Mouse (Mus musculus) MEL (cell line): ENCODE data around the gene Gm36176.

Source experiments
- BHLHE40 ChIP-seq: IDR thresholded peaks from 2 replicates; pipeline ENCODE4 v1.6.1; 2012; ENCODE audit warnings: low read depth, mild to moderate bottlenecking, inconsistent platforms, low read length, improper control_type of control experiment, borderline replicate concordance
- CHD2 ChIP-seq: IDR thresholded peaks from 2 replicates; pipeline ENCODE4 v1.6.1; 2011; ENCODE audit warnings: low read length, improper control_type of control experiment
- CTCF ChIP-seq, 3 experiments: IDR thresholded peaks in 2 of 3; conservative IDR thresholded peaks in 1 of 3; 2 replicates each; pipeline ENCODE4 v1.5.1; 2011 to 2012; ENCODE audit warnings: low read length in 3 of 3, low read depth in 2 of 3, mild to moderate bottlenecking in 2 of 3, improper control_type of control experiment in 1 of 3, inconsistent platforms in 1 of 3, mixed read lengths in 1 of 3, moderate library complexity in 1 of 3; ENCODE audit not compliant: control insufficient read depth in 1 of 3, insufficient read depth in 1 of 3, poor library complexity in 1 of 3, severe bottlenecking in 1 of 3
- JUND ChIP-seq: IDR thresholded peaks from 2 replicates; pipeline ENCODE4 v1.6.1; 2011; ENCODE audit warnings: low read depth, mild to moderate bottlenecking, improper control_type of control experiment, low read length
- MAFK ChIP-seq: IDR thresholded peaks from 2 replicates; pipeline ENCODE4 v1.6.1; 2011; ENCODE audit warnings: low read depth, mild to moderate bottlenecking, low read length, improper control_type of control experiment, borderline replicate concordance
- MAZ ChIP-seq: IDR thresholded peaks from 2 replicates; pipeline ENCODE4 v1.6.1; 2012; ENCODE audit warnings: low read depth, mild to moderate bottlenecking, inconsistent platforms, low read length, improper control_type of control experiment
- MYC ChIP-seq: IDR thresholded peaks from 2 replicates; pipeline ENCODE4 v1.6.1; 2011; ENCODE audit warnings: low read depth, mild to moderate bottlenecking, low read length, improper control_type of control experiment, moderate library complexity
- NELFE ChIP-seq: IDR thresholded peaks from 2 replicates; pipeline ENCODE4 v1.6.1; 2011; ENCODE audit warnings: low read depth, low read length, improper control_type of control experiment
- NRF1 ChIP-seq: IDR thresholded peaks from 2 replicates; pipeline ENCODE4 v1.6.1; 2014; ENCODE audit warnings: low read depth, mild to moderate bottlenecking, inconsistent platforms, low read length, improper control_type of control experiment, moderate library complexity; ENCODE audit not compliant: poor library complexity, insufficient read depth, severe bottlenecking
- POLR2A ChIP-seq, 2 experiments: IDR thresholded peaks; 2 replicates each; pipeline ENCODE4 v1.6.1; 2011 to 2012; ENCODE audit warnings: low read length in 2 of 2, mild to moderate bottlenecking in 2 of 2, control low read depth in 1 of 2, improper control_type of control experiment in 1 of 2, low read depth in 1 of 2, moderate library complexity in 1 of 2; ENCODE audit not compliant: control insufficient read depth in 1 of 2, insufficient read depth in 1 of 2, poor library complexity in 1 of 2
- POLR2AphosphoS5 ChIP-seq: IDR thresholded peaks from 2 replicates; pipeline ENCODE4 v1.6.1; 2012; ENCODE audit warnings: low read depth, borderline replicate concordance, mild to moderate bottlenecking, inconsistent platforms, low read length, moderate library complexity, mixed read lengths
- TBP ChIP-seq: IDR thresholded peaks from 2 replicates; pipeline ENCODE4 v1.8.0; 2011; ENCODE audit warnings: low read depth, low read length, improper control_type of control experiment
- USF1 ChIP-seq: IDR thresholded peaks from 2 replicates; pipeline ENCODE4 v1.6.1; 2014; ENCODE audit warnings: low read depth, mild to moderate bottlenecking, inconsistent platforms, low read length, improper control_type of control experiment, moderate library complexity
- ZC3H11A ChIP-seq: IDR thresholded peaks from 2 replicates; pipeline ENCODE4 v1.6.1; 2012; ENCODE audit warnings: low read depth, mild to moderate bottlenecking, inconsistent platforms, low read length, improper control_type of control experiment

DNA sequence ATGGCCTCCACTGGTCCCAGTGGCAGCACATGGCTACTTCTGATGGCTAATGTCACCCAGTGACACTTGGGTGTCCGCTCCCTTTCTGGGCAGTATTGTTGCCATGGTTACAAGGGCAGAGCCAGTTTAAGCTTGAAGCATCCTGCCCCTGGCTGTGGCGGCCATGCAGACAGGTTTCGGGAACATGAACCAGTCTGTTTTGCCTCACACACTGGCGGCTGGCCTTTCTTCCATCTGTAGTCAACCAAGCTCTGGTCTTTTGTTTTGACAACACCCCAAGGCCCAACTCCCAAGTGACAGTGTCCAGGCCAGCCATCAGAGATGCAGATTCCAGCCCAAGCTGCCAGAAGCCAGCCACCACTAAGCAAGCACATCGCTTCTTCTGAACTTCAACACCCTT lies 49.0 kb downstream of the Gm36176 start:
- TF ChIP-seq CHD2 (no peak), CTCF (IDR thresholded peaks at IDR 0.05 in 2 of 3, conservative IDR thresholded peaks at IDR 0.05 in 1 of 3; ENCODE audit: control insufficient read depth in 1 of 3, insufficient read depth in 1 of 3, low read depth in 2 of 3, low read length in 3 of 3, poor library complexity in 1 of 3, severe bottlenecking in 1 of 3) (no peak), NELFE (no peak), POLR2AphosphoS5 (no peak), POLR2A (IDR thresholded peaks at IDR 0.05; ENCODE audit: control insufficient read depth in 1 of 2, insufficient read depth in 1 of 2, low read depth in 1 of 2, low read length in 2 of 2, poor library complexity in 1 of 2) (no peak), JUND (no peak), MAZ (no peak), USF1 (no peak), MAFK (no peak), BHLHE40 (no peak), MYC (no peak), ZC3H11A (no peak), NRF1 (no peak), TBP (no peak)
